Mouse (Mus musculus) T-cell, adult 2 months (primary cell): Measurements from ENCODE around the gene Reep1.
"Not testable (repeated sequence)": the region's sequence is repeated elsewhere in the genome, so short reads cannot be mapped to it uniquely, and the experiment has no call there.

Experiments
- DNase-seq: peaks from one replicate; pipeline ENCODE4 v3.0.0; 2022; ENCODE audit warnings: low spot score

The Reep1 gene

DNA sequence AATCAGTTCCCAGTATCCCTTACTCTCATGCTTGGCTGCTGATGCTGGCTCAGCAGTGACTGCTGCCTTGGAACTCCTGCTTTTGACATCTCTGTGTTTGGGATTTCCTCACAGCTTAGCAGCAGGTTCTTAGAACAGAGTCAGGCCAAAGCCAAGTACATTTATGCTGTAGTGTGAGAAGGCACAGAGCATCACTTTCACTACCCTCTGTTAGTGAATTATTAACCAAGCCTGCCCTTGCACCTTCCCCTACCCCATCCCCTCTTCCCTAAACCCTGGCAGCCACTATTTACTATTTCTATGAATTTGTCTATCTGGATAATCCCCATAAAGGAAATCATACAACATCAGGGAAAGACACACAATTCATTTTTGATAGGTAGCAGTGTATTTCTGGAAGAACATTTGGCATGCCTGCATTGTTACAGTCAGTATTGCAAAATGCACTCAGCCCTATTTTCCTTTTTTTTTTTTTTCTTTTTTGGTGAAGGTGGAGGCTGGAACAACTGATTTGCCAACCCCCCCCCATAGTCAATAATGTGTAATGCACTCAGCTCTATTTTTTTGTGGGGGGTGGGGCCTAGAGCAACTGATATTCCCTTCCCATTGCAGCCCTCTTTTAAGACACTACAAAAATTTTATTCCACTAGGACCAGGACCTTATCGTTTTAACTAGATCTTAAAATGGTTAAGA, 133.4 kb downstream of the Reep1 start:
- DNase-seq, result no peak

DNA sequence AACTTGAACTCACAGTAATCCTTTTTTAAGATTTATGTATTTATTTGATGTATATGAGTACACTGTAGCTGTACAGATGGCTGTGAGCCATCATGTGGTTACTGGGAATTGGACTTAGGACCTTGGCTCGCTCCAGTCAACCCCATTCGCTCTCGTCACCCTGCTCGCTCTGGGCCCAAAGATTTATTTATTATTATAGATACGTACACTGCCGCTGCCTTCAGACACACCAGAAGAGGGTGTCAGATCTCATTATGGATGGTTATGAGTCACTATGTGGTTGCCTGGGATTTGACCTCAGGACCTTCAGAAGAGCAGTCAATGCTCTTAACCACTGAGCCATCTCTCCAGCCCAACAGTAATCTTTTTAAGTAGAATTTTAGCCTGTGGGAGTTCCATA, 139.5 kb downstream of the Reep1 start:
- not testable (repeated sequence) for DNase-seq
